Mouse (Mus musculus) embryo, embryonic 10.5 days (tissue): ENCODE results near the gene Gapdhs.
"Not testable (repeated sequence)": the region's sequence is repeated elsewhere in the genome, so short reads cannot be mapped to it uniquely, and the experiment has no call there.

Source experiments
- DNase-seq: peaks from one replicate; pipeline ENCODE4 v3.0.0-alpha.2; 2015; ENCODE audit warnings: low spot score

Gapdhs gene

DNA sequence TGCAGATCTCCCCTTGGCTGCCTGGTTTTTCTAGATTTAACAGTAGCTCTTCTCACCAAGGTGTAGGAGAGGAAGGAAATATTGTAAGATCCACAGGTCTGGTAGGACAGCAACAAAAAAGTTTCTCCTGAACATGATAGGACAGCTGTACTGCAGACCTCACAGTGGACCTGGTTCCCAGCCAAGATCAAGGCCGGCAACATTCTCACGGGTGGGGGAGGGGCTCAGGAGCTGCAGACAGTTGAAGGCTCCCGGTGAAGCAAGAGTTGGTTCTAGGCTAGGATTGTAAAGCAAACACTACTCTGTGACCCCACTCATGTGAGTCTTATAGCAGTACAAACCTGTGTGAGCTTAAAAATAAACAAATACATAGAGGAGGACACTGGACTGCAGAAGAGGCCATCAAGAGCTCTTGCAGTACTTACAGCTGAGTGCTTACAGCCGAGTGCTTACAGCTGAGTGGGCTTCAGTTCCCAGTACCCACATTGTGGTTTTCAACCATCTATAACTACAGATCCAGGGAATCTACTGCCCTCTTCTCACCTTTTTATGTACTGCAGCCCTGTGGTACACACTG is 629 bp upstream of the Gapdhs start:
- DNase-seq: no peak

DNA sequence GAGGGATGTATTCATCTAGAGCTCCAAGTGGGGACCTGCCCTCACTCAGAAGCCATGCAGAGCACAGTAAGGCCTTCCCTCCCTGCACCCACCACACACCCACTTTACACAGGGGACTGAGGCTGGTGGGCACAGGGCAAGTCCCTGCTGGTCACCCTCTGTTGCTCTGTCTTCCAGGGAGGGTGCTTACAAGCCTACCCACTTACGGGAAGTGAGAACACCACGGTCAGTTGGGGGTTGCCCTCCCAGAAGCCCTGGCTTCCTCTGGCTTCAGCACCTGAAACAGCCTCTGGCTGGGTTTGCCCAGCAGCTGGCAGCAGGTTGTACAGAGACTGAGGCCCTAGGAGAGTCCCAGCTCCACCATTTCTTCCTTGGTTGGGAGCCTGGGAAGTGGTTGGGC is 911 bp downstream of the Gapdhs start:
- DNase-seq: not testable (repeated sequence)

DNA sequence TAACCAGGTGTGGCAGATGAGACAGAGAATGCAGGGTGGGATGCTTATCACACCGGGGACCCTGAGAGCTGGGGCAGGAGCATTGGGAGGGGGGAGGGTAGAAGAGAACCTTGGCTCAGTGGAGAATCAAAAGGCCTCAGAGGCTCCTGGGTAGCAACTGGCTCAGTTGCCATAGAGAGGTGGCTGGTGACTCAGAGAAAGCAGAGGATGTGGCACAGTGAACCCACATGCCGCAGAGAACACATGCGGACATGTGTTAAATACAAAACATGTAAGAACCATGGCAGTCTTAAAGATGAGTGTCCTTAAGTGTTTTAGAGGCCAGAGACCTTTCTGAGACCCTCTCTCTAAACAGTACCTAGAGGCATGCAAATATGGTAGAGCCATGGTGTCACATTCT is 7.3 kb downstream of the Gapdhs start:
- DNase-seq: no peak

DNA sequence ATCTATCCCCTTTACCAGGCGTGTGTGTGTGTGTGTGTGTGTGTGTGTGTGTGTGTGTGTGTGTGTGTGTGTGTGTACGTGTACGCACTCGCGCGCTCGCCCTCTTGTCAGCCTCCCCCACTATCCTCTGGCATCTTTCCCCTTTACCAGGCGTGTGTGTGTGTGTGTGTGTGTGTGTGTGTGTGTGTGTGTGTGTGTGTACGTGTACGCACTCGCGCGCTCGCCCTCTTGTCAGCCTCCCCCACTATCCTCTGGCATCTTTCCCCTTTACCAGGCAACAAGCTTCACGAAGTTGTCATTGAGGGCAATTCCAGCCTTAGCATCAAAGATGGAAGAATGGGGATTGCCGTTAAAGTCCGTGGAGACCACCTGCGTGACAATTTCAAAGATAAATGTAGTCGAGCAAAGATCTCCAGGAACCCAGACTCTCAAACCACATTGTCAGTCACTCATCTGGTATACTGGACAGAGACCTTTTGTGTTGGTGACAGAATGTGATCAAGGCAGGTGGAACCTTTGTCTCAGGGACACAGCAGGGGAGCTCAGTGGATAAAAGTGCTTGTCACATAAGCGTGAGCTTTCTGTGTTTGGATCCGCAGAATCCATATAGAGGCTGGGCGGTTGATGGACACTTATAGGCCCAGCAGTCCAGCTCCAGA is 13.3 kb downstream of the Gapdhs start:
- DNase-seq: peak; percentile 10

DNA sequence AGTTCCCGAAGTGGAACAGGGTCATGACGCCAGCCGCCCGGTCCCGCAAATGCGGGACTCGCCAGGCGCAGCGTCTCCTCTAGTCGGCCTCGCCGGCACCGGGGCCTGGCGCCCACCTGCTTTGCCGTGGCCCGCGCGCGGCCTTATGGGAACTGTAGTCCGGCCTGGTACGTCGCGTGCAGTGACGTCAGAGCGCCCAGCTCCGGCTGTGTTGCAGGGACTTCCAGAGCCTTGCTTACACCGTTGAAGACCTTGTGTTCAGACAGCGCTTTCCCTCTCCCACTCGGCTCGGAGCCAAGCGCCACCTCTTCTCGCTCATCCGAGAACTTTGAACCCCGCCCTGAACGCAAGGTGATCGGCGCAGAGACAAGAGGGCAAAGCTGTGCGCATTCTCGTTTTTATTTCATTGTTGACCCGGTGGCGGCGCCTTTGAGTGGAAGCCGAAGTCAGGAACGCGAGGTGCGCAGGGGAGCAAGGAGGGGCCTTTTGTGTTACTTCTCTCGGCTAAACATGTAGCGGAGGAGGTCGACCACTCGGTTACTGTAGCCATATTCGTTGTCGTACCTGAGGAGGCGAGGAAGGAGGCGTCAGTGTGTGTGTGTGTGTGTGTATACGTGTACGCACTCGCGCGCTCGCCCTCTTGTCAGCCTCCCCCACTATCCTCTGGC is 14.0 kb downstream of the Gapdhs start, which contains the start of gene Tmem147:
Gene Tmem147, minus strand, starts transcription at position 145 of the 668 bp plus-strand sequence.
- peak; percentile 96 for DNase-seq

DNA sequence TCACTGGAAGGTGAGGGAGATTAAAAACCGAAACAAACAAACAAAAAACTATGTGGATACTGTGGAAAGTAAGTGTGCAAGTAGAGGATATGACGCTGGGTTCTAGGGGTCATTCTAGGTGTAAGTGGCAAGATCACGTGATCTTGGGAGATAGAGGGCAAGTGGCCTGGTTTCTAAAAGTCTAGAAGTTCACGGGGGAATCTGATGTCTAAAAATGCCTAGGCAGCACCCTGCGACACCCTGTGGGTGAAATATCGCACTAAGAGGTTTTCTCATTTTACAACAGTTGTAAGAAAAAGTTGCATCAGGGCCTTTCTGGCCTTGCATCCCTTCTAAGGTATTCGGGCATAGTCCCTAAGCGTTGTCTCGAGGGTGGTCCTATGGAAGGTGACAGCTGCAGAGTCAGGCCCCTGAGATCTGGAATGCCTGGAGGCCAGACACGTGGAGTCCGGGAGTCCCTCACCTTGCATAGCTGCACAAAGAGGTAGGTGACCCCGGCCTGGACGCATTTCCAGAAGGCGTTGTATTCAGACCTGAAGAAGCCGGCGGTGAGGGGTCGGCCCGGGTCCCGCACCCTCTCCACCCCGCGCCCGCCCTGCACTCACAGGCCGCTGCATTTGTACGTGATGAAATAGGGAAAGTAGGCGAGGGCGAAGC is 14.6 kb downstream of the Gapdhs start:
- DNase-seq: no peak

DNA sequence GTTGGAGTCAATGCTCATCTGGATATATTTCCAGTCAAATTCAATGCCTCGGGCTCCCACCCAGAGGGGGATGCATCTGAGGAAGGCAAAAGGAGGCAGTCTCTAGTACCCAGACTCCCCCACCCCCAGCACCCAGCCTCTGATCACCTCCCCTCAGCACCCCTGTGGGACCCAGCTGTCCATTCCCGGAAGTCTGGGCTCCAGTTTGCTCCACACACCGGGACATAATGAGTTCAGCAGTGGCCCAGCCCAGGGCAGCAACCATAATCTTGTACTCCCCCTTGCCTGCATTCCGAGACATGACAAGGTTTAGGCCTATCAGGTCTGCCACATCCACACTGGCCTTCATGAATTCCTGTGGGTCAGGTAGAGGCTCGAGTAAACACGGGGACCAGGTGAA is 15.3 kb downstream of the Gapdhs start:
- no peak for DNase-seq

DNA sequence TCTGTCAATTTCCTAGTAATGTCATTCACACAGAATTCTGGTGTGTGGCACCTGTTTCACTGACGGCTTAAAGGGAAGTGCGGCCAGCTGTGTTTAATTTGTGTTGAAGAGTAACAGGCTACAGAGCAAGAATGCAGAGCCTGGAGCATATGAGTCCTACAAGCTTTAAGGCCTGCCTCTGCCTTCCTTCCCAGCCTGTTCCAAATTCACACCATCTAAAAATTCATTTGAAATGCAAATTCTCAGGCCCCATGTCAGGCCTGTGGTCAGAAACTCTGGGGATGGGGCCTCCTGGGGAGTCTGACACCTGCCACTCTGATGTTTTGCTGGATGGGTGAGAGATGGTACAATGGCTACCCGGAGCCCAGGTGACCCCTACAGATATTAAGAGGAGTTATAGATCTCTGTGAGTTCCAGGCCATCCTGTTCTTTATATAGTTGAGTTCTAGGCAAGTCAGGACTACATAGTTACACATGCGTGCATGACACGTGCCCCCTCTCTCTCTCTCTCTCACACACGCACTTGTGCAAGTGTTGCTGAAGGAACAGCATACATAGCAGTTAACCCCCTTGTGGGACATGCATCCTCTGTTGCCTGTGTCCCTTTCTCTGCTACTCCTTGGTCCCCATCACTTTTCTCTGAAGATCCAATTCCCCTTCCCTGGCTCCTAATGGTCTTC is 20.1 kb downstream of the Gapdhs start:
- DNase-seq: no peak

DNA sequence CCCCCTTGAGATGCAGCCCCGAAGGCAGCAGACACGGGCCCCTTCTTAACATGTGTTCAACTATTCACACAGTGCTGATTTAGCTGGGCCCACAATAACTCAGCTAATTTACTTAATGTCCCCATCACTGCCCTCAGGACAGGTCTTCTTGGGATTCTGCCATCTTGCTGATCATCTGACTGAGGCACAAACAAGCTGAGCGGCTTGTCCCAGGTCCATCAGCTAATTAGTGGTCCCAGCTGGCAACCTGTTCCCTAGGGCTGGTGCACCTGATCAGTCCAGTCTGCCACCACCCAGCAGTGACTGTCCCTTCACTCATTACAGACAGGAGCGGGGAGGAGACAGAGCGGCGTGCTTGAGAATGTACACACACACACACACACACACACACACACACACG is 22.2 kb downstream of the Gapdhs start:
- no peak for DNase-seq

DNA sequence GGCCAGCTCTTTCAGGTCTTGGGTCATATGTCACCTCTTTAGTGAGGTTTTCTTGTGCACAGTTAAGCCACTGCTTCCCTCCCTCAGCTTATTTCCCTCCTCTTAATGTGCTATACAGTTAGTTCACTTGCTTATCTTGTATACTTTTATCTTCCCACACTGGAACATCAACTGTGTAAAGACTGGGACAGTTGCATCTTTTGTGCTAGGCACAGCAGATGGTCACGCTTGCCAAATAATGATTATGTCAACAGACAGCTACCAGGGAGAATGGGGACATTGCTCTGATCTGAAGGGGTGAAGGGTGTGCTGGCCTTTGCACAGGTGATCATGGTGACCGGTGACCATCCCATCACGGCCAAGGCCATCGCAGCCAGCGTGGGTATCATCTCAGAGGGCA is 23.8 kb downstream of the Gapdhs start:
- DNase-seq: no peak

DNA sequence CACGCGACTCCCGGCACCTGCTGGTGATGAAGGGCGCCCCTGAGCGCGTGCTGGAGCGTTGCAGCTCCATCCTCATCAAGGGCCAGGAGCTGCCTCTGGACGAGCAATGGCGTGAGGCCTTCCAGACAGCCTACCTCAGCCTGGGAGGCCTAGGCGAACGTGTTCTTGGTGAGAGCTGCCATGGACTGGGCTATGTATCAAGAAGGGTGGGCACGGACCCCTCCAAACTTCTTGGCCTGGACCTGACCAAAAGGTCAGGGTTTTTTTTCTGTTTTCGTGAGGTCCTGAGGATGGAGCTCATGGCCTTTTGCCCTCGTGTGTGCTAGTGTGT is 25.8 kb downstream of the Gapdhs start:
- no peak for DNase-seq

DNA sequence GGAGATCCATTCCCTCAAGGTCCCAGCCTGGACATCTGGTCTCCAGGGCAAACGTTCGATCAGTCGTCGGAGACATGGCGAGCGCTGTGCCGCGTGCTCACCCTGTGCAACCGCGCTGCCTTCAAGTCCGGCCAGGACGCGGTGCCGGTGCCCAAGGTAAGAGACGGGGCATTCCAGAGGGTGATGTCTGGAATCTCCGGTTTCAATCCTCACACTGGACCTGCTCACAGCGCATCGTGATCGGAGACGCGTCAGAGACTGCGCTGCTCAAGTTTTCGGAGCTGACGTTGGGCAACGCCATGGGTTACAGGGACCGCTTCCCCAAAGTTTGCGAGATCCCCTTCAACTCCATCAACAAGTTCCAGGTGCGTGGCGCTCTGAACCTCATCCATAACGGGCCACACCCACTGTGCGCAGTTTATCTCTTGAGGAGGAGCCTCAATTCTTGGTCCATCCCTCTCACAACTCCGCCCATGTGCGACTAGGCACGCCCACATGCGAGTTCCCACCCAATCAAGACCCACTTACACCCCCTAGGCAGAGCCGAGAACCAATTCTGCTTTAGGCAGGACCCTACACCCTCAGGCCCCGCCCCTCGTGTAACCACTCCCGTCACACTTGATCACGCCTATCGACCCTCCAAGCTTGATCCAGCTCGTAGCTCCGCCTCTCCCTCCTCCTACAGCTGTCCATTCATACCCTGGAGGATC is 26.3 kb downstream of the Gapdhs start:
- peak; percentile 95 for DNase-seq

DNA sequence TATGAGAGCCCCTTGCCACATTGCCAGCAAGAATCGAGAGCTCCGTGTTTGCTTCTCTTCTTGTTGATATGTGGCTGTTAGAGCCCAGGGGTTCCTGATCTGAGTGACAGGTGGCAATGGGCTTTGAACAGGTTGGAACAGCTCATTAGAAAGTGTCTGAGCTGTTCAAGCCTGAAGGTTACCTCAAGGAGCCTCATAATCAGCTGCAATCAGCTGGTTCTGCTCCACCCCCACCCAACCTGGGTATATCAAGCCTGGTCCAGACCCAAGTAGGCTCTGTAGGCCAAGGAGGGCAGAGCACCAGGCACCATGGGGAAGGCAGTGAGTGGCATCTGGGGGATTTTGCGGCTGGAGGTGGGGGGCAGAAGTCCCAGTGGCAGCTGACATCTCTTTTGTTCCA is 31.5 kb downstream of the Gapdhs start, which contains the start of gene Atp4a:
Gene Atp4a, plus strand, starts transcription at position 268 of the 400 bp plus-strand sequence.
- no peak for DNase-seq

DNA sequence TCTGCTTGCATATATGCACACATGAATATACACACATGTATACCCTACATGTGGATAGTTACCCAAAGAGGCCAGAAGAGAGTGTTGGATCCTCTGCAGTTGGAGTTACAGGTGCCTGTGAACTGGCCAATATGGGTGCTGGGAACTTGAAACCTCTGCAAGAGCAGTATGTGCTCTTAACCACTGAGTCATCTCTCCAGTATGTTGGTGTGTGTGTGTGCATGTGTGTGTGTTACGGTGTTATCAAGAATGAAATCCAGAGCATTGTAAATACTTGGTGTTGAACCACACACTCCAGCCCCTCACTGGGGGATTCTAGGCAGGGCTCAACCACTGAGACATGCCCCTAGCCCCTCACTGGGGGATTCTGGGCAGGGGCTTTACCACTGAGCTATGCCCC is 36.0 kb downstream of the Gapdhs start:
- DNase-seq: no peak

DNA sequence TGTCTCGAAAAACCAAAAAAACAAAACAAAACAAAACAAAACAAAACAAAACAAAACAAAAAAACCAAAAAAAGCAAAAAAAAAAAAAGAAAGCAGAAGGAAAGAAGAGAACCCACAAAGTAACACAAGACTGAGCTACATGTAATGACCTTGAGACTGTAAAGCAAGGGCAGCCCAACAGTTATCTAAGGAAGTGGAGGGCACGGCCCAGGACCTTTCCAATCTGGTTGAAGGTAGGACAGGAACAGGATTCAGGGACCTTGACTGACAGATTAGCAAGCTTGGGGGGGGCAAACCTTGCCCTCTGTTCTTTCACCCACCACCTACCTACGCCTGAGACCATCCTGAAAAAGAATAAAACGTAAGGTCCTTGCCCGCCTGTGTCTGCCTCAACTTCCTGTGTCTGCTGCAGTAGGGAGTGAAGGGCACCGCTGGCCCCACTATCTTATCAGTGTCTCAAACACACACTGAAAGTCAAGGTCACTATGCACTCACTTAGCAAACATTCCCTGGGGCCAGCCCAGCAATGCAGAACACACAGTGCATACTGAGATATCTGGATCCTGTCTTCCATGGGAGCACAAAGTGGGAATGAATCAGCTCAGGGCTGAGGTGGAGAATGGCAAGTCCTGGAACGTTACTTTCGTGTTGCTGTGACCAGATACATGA is 37.1 kb downstream of the Gapdhs start:
- no peak for DNase-seq

DNA sequence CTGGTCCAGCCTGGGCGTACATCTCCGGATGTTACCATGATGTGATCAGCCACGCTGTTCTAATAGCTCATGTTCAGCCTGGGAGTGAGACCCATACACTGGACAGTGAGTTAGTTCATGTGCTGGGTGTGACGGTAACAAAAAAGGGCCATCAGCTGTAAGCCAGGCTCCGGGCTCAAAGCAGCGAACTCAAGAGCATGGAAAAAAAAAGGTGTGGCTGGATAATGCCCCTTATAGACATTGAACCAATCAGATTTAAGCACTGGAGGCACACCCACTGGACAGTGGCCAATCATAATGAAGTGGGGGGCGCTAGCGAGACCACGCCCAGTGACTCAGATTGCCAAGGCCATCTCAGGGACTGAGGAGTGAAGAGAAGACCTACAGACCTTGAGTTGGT is 44.9 kb downstream of the Gapdhs start, which contains the start of gene 2200002J24Rik:
Gene 2200002J24Rik, plus strand, starts transcription at position 338 of the 400 bp plus-strand sequence.
- DNase-seq: peak; percentile 43

DNA sequence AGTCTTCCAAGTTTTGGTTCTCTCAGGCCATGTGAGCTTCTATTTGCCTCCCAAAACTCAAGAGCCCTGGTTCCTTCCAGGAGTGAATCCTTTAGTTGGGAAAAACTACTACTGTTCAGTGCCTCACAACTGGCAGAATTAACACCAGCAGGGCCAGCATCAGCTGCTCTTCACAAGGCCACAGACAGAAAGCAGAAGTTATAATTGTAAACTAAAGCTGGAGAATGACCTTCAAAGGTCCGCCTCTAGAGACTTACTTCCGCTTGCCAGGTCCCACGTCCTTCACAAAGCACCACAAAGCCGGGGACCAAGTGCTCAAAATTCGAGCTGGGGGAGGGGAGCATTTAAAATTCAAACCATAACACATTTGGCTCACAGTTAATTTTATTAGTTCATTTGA is 45.4 kb downstream of the Gapdhs start:
- no peak for DNase-seq

DNA sequence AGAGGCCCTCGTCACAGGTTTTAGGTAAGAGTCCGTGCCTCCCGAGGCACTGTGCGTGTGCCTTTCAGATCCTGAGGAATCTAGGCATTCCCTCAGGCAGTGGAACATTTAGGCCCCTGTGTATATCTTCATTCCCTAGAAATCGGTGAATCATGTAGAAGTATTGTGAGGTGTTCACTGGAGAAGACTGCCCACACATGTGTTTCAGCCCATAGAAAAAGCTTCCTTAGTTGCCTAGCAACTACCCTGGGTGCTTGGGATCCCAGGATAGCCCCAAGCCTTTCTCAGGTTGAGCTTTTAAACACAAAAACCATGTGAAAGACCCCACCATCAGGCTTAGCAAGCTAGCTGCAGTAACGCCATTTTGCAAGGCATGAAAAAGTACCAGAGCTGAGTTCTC is 55.2 kb downstream of the Gapdhs start:
- no peak for DNase-seq

DNA sequence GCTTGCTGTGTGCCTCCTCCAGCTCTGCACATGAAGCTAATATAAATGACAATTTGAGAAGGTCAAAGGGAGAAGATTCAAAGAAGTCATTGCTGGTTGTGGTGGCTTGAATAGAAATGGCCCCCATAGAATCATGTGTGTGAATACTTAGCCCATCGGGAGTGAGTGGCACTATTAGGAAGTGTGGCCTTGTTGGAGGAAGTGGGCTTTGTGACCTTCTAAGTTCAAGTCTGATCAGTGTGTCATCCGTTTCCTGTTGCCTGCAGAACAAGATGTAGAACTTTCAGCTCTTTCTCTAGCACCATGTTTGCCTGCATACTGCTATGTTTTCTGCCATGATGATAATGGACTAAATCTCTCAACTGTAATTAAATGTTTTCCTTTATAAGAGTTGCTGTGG is 60.1 kb downstream of the Gapdhs start:
- no peak for DNase-seq

DNA sequence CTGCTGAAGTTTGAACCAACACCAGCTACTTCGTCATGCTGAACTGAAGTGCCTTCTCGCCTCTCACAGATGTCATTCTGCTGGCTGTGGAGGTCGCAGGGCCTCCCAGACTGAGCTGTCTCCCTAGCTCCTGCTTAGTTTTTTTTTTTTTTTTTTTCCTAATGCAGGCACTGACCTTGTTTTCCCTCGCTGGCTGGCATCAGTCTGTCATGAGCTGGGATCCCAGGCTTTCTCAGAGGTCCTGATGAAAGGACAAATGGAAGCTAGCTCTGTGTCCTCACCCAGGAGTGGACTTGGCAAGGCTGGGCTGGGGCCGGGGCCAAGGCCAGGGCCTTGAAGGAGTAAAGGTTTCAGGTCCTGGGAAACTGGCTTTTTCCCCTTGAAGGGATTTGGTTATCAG is 61.6 kb downstream of the Gapdhs start:
- no peak for DNase-seq
